Mouse (Mus musculus) kidney, postnatal 36 days (tissue): ENCODE measurements at regions not wholly inside any gene's neighbourhood (a gene's known extent, or its start where the extent isn't known, plus 50 kb on each side); places are given as distances from the start of the nearest gene placed in this dataset.
"Not testable (repeated sequence)": the region's sequence is repeated elsewhere in the genome, so short reads cannot be mapped to it uniquely, and the experiment has no call there.

ENCODE experiments used
- DNase-seq, 2 experiments: peaks; one replicate each; pipeline ENCODE4 v3.0.0; 2021 to 2022; ENCODE audit warnings: mixed read lengths in 2 of 2

- DNase-seq, result no peak
Observed at GRCm38 (mm10) chr5:78075203-78075602, 667.4 kb upstream of the Igfbp7 start.

GRCm38 (mm10) chr5:78032554-78033250 is 624.9 kb upstream of the Igfbp7 start:
- no peak for DNase-seq

- DNase-seq, result no peak
Observed at GRCm38 (mm10) chr5:78017523-78017922, 609.7 kb upstream of the Igfbp7 start.

DNA sequence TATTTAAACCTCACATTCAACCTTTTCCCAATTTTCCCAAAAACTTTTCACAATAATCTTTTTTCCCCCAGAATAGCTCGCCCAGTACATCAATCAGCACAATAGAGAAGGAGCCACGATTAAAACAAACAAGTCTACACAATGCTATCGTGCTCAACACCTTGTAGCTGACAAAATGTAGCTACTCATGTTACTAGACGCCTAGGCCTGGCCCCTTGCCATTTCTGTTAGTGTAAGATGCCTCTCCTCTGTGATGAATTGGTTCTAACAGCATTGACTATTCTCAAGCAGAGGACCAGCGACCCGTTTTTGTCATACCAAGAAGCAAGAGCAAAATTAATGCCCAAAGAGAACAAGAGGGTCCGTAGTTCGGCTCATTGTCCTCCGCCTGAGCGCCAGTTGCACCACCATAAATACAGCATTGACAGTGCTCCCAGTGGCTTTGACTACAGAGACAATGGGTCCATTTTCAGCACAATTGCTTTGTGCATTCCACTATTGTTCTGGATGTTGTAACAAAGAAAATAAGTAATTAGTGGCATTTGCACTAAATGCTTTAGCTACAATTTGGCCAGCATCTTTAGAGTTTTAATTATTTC is 578.7 kb upstream of the Igfbp7 start:
- no peak for DNase-seq

GRCm38 (mm10) chr5:77985269-77985668 is 577.4 kb upstream of the Igfbp7 start:
- DNase-seq, result no peak

DNA sequence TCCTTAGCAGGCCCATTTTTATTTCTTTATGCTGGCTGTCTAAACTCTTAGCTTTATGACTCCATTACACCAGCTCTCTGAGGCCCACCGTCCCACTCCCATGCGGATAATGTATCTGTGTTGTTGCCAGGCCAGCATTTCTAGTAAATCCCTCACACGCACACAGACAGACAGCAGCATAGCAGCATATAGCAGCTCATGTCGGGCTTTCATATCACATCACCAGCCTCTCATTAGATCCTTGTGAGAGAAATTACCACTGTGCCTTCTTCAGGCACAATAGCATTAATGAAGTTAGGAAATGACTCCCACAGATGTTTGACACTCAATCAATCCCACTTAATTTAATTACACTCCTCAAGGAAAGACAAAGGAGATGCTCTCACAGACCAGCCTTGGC is 532.2 kb upstream of the Igfbp7 start:
- not testable (repeated sequence) for DNase-seq

DNA sequence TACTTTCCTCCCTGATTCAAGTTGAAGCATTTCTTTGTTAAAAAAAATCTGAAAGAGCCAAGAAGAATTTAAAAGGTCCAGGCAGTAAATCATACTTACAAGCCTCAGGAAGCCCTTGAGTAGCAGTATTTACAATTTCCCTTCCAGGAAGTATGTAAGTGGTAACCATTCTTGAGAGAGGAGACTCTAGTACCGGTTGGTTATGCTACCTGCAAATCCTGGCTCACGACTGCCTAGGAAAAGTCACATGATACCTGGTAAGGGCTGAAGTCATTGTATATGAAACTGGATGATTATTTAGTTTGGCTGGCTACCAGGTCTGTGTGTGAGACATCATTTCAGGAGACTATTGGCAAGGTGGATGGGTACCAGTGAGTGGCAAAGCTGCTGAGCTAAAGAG is 524.0 kb upstream of the Igfbp7 start:
- DNase-seq, result no peak

GRCm38 (mm10) chr5:77921186-77921585 is 513.3 kb upstream of the Igfbp7 start:
- DNase-seq, result no peak

DNA sequence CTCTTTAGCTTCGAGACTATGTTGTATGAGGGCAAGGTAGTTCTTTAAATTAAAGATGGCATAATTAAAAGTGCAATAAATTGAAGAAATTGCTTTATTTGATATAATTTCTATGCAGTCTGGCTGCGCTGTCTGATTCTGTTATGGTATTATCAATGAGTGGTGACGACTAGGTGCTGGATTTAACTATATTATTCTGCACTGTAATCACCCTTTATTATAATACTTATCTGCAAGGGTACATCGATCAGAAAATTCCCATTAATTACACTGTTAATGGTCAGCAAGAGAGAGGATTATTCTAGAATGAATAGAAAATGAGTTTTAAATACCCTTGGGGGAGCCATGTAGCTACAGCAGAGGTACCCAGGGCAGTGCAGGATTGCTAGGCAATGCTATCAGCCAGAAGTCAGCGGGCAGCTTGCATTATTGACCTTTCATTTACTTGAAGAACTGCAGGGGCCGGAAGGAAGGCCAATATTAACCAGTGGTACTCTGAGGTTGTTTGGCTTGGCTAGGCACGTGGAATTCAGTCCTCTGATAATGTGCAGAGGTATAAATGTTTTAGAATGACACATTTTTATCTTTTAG is 509.3 kb upstream of the Igfbp7 start:
- DNase-seq, result no peak

DNA sequence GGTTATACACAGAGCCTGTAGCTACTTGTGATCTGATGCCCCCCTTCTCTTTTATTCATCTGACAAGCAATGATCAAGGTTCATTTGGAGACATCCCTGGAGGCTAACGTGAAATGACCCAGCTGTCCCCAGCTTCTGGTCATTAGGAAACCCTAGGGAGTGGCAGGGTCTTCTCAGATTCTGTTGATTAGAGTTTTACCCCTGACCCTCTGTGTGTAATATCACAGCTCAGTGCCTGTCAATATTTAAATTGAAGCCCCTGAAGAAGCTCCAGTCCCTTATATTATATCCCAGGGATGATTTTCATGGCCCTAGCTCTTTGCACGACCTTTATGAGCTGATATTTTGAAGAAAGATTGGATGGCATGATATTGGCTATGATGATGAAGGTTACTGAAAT is 508.5 kb upstream of the Igfbp7 start:
- DNase-seq, result no peak

- DNase-seq, result peak in 1 of 2 experiments; percentile 16
Observed at GRCm38 (mm10) chr5:77909218-77909617, 501.4 kb upstream of the Igfbp7 start.

DNA sequence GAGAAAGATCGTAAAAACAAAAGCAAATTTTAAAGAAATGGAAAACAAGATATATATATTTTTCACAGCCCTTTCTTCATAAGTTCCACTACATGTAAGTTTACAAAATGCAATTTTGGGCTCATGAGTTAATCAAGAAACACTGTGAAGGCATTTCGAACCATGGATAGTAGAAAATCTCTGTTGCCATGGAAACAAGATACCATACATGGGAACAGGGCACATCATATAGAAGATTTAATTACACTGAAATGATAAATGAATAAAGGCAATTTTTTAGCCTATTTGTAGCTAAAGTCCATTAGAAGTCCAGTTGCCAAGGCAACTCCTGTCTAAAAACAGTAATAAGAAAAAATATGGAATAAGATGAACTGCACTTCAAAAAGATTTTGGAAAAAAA is 484.2 kb upstream of the Igfbp7 start:
- DNase-seq, result not testable (repeated sequence)

GRCm38 (mm10) chr5:77888534-77888933 is 480.7 kb upstream of the Igfbp7 start:
- DNase-seq, result no peak

DNA sequence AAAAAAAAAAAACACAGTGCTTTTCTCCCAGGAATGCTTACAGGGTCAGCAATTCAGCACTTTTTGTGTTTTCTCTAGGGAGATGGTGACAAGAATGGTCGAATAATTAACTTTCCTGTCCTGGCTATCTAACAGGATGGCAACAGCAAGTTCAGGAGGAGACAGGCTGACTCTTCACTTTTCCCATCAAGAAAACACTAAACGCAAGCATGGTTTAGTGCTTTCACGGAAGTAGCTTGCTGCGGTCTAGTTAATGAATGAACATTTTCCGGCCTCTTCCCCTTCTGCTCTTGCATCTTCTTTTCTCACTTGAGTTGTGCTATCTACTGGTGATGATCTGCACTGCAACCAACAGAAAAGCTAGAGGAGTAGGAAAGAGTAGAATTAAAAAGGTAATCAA is 463.6 kb upstream of the Igfbp7 start:
- DNase-seq, result peak; percentile 13 to 48

- DNase-seq, result no peak
Observed at GRCm38 (mm10) chr5:77865342-77865741, 457.5 kb upstream of the Igfbp7 start.

- DNase-seq, result no peak
Observed at GRCm38 (mm10) chr5:77855191-77855590, 447.4 kb upstream of the Igfbp7 start.

DNA sequence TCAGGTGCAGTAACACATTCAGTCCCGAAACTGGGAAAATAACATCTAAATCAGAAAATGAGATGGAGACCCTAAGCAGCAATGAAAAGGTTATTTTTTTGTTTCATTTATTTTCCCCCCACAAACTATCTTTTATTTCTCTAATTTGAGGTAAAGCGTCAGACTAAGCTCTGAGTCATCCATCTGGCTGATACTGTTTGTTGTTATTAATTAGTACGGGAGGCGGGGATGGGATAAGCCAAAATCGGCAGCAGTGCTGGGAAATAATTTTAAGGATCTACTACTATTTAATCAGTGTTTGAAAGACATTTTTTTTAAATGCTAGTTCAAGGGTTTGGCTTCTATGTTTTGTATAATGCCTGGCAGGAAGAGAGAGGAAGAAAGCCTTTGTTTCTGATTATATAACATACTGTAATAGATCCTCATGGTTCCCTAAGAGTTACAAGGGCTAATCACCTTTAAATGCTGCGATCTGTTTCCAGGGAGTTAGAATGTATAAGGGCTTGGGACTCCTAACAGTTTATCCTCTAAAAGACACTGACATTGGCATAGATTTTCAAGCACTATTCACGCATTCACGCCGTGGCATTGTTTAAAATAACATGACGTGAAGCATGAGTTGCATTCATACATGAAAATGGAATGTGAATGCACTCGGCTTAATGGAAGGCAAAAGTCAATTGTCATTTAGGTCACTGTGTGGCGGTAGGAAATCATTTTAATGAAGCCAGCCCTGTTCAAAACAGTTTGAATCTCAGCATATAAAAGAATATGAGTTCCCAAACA is 446.4 kb upstream of the Igfbp7 start:
- no peak for DNase-seq

- DNase-seq, result peak in 1 of 2 experiments; percentile 34
Observed at GRCm38 (mm10) chr5:77851645-77852044, 443.8 kb upstream of the Igfbp7 start.

DNA sequence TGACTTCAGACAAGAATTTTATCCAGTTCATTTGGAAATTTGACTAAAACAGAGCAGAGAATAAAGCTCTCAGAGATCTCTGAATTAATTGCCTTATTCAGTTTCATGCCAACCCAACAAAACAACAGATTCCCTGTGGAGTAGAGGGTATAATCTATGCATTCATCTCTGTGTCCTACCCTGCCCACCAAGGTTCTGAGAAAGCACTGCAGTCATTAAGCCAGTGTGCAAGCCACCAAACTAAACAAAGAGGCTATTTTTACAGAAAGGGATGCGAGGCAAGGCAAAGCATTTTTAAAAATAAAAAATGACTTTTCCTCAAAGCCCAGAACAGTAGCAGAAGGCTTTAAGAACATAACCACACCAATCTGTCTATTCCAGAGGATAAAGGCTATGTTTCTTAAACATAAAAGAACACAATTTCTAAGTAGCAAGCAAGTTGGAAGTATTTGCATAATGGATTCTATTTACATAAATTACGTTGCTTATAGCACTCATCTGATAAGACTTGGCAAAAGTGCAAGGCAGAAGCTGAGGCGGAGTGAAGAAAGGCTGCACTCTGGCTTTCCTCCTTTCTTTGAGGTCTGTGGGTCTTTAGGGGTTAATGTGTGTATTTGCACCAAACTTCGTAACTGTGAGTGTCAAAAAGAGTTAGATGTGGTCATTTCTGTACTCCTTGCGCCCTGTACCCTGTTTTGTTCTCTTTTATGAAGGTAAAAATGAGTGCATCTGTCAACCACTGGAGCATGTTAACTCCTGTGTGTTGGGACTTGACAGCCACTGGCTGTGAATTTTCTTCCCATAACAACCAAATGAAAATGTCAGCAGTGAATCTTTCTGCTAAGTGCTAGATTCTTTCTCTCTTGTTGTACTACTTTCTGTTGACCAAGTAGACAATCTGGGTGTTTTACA is 430.6 kb upstream of the Igfbp7 start:
- no peak for DNase-seq

- no peak for DNase-seq
Observed at GRCm38 (mm10) chr5:77827971-77828370, 420.1 kb upstream of the Igfbp7 start.

GRCm38 (mm10) chr5:77826063-77826462 is 418.2 kb upstream of the Igfbp7 start:
- DNase-seq, result no peak

- no peak for DNase-seq
Observed at GRCm38 (mm10) chr5:77816759-77817280, 409.0 kb upstream of the Igfbp7 start.
